Mouse (Mus musculus): ENCODE measurements around the gene Sinhcaf. TPM values are rescaled to one million over a fixed set of nuclear protein-coding genes. Genes with fewer than 3 reads are reported as not detected.
"Not testable (repeated sequence)": the region's sequence is repeated elsewhere in the genome, so short reads cannot be mapped to it uniquely, and the experiment has no call there.

Sinhcaf gene
- polyA plus RNA-seq, 1 experiment from 2014 or later: 187 TPM

DNA sequence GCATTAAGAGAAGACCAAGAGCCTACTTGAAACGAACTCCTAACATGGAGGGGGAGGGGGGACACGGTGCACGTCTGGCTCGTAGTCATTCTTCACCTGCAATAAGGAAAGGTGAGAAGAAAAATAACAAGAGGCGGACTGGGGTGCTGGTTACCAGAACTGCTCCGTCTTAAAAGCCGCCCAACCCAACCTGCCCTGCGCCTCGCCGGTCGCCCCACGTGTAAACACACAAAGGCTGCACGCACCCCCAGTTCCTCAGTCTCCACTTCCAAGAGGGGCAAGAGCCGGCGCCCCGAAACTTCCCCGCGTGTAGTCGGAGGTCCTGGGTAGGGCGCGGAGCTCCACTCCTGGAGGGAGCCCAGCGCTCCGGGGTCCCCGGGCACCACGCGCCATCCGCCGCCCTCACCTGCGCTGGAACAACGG is 1.9 kb downstream of the Sinhcaf start:
- ATAC-seq: no peak; the same call in 1 of the 2 replicates
- Histone ChIP-seq H3K27ac (peak overlapping the region; percentile 93), H3K9ac (peak overlapping the region; percentile 98), H3K4me1 (peaks cover 30% of the 10 kb centered on the region), H3K36me3 (ENCODE audit: poor library complexity, severe bottlenecking) (0 out of 2 replicates have a peak, but pooled peaks cover 6% of the 10 kb centered on the region), H3K27me3 (no peaks in the 10 kb centered on the region), H3K4me3 (peak overlapping the region; percentile 93), H3K9me3 (replicated peaks) (no peaks in the 10 kb centered on the region), H3K4me2 (peak overlapping the region; percentile 72)
- WGBS: under 1% methylated on average over 30 of the region's 30 CpGs

DNA sequence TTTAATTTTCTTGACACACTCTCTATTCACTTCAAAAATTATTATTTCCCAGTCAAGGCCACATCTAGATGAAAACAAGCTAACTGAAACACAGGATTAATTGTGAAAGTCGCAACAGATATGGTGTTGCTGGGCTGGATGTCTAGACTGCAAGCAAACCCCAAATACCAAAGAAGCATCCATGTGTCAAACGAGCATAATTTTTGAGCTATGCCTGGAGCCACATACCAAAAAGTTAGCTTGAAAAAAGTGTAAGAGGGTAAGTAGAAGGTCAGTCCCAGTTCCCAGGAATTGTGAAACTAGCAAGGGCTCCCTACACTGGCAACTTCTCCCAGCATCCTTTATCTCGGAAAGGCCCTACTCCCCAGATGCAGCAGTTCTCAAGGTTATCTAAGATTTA is 2.6 kb downstream of the Sinhcaf start:
- Histone ChIP-seq H3K36me3 (ENCODE audit: poor library complexity, severe bottlenecking) (0 out of 2 replicates have a peak, but pooled peaks cover 6% of the 10 kb centered on the region), H3K9me3 (replicated peaks) (no peaks in the 10 kb centered on the region), H3K4me1 (peaks cover 30% of the 10 kb centered on the region), H3K9ac (peak overlapping the region; percentile 98), H3K27ac (no peak overlapping the region), H3K4me2 (peak overlapping the region; percentile 72), H3K4me3 (peak overlapping the region; percentile 93), H3K27me3 (no peaks in the 10 kb centered on the region)
- WGBS: 11% methylated on average over 3 of the region's 3 CpGs
- no peak for ATAC-seq

DNA sequence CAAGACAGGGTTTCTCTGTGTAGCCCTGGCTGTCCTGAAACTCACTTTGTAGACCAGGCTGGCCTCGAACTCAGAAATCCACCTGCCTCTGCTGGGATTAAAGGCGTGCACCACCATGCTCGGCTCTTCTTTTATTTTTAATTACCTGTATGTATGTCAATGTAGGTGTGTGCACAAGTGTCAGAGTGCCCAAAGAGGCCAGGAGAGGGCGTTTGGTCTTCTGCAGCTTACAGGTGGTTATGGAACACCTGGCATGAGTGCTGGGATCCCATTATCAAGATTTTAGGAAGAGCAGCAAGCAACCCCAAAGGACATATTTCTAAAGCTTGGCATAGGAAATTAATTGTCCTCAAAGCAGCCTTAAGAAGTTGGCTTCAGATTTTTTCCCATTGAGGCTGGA is 3.9 kb downstream of the Sinhcaf start:
- Histone ChIP-seq H3K4me1 (peaks cover 33% of the 10 kb centered on the region), H3K36me3 (ENCODE audit: poor library complexity, severe bottlenecking) (peaks cover 6% of the 10 kb centered on the region; the same call in 1 of the 2 replicates), H3K4me2 (peak overlapping the region; percentile 72; the same call in 1 of the 2 replicates), H3K9ac (no peak overlapping the region), H3K27ac (no peak overlapping the region), H3K4me3 (no peak overlapping the region), H3K9me3 (replicated peaks) (no peaks in the 10 kb centered on the region), H3K27me3 (no peaks in the 10 kb centered on the region)
- WGBS: 75% methylated on average over 4 of the region's 4 CpGs
- no peak for ATAC-seq

DNA sequence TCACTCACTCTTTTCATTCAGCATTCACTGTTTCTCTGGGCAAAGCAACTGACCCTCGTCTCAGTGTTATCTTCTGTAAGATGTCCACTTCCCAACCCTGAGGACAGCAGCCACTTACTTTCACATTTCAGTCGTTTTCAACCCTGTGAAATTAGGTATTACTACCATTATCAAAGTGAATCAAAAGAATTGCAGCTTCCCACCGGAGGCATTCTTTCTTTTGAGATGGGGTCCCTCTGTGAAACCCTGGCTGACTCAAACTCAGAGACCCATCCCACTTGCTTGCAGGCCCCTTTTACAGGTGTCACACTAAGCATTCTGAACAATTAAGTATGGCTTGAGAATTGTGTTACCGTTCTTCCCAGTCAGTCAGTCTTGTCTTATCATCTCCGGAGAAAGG is 4.4 kb downstream of the Sinhcaf start:
- Histone ChIP-seq H3K27ac (no peak overlapping the region), H3K4me3 (no peak overlapping the region), H3K27me3 (no peaks in the 10 kb centered on the region), H3K9me3 (replicated peaks) (no peaks in the 10 kb centered on the region), H3K9ac (no peak overlapping the region), H3K4me2 (peak overlapping the region; percentile 37), H3K36me3 (ENCODE audit: poor library complexity, severe bottlenecking) (peaks cover 6% of the 10 kb centered on the region; the same call in 1 of the 2 replicates), H3K4me1 (peaks cover 31% of the 10 kb centered on the region)
- no peak for ATAC-seq
- 47% methylated on average over 5 of the region's 5 CpGs for WGBS

DNA sequence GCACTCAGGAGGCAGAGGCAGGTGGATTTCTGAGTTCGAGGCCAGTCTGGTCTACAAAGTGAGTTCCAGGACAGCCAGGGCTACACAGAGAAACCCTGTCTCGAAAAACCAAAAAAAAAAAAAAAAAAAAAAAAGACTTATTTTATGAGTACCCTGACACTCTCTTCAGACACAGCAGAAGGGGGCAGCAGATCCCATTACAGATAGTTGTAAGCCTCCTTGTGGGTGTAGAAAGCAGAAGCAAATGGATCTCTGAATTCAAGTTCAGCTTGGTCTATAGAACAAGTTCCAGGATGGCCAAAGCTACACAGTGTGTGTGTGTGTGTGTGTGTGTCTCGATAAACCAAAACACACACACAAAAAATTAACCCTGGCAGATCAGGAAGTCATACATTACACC is 5.9 kb downstream of the Sinhcaf start:
- not testable (repeated sequence) for H3K27me3 ChIP-seq; H3K9ac ChIP-seq; ATAC-seq; H3K4me2 ChIP-seq; H3K27ac ChIP-seq; H3K9me3 ChIP-seq (replicated peaks); H3K4me3 ChIP-seq; H3K36me3 ChIP-seq (ENCODE audit: poor library complexity, severe bottlenecking)
- 91% methylated on average over 2 of the region's 3 CpGs for WGBS
- peaks cover 33% of the 10 kb centered on the region for H3K4me1 ChIP-seq

DNA sequence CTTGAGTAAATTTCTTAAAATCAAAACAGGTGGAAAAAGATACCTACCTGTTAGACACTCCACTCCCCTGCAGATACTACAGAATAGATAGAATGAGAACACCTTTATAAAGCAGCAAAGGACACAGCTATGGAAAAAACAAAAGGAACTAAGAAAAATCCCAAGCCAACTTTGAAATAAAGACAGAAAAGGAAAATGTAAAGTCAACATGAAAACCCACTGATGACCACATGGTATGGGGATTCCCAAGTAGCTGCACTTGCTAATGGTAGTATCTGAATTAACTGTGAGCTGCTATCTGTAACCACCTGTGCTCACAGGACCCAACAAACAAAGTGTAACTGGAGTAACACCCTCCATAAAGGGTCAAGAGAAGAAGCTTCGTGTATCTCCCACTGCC is 8.6 kb downstream of the Sinhcaf start:
- Histone ChIP-seq H3K9me3 (replicated peaks) (no peaks in the 10 kb centered on the region), H3K9ac (no peak overlapping the region), H3K27me3 (no peaks in the 10 kb centered on the region), H3K4me1 (peaks cover 26% of the 10 kb centered on the region), H3K4me2 (no peak overlapping the region), H3K27ac (no peak overlapping the region), H3K36me3 (ENCODE audit: poor library complexity, severe bottlenecking) (peaks cover 8% of the 10 kb centered on the region), H3K4me3 (no peak overlapping the region)
- 74% methylated on average over 1 of the region's 1 CpGs for WGBS
- no peak for ATAC-seq

DNA sequence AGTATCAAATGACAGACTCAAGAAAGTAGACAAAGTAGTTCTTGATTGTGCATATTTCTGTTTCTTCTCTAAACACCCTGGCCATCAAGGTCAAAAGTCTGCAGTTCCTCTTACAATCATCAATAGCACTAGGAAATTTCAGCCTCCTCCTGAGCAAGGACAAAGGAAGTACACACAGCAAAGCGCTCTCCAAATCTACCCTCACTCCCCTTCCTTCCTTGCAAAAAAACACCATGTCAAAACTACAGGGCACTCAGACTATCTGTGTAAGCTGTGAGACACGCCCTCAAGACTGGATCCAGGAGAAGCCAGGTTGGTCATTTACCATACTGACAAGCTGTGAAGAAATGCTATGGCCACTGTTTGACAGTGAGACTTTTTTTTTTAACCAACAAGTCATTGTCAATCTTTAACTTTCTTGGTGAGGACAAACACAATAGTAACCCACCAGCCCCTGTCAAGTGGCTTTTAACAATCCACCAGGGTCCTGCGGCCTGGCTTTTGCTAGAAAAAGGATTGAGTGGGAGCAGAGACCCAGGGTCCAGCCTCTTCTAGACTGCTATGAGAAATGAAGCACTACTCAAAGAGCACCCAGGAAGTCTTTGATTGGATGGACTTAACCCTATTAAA is 11.2 kb downstream of the Sinhcaf start:
- Histone ChIP-seq H3K27me3 (no peaks in the 10 kb centered on the region), H3K9ac (no peak overlapping the region), H3K4me1 (peaks cover 13% of the 10 kb centered on the region), H3K27ac (no peak overlapping the region), H3K9me3 (replicated peaks) (no peaks in the 10 kb centered on the region), H3K4me3 (no peak overlapping the region), H3K36me3 (ENCODE audit: poor library complexity, severe bottlenecking) (peaks cover 34% of the 10 kb centered on the region), H3K4me2 (no peak overlapping the region)
- 64% methylated on average over 3 of the region's 3 CpGs for WGBS
- no peak for ATAC-seq

DNA sequence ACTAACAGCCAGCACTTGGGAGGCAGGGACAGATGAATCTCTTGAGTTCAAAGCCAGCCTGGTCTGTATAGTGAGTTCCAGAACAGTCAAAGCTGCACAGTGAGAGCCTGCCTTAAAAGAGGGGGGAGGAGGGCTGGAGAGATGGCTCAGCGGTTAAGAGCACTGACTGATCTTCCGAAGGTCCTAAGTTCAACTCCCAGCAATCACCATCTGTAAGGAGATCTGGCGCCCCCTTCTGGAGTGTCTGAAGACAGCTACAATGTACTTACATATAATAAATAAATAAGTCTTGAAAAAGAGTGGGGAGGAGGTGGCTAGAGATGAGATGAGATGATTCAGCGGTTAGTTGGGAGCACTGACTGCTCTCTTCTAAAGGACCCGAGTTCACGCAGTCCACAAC is 15.0 kb downstream of the Sinhcaf start:
- WGBS: 90% methylated on average over 6 of the region's 6 CpGs
- no peaks in the 10 kb centered on the region for H3K27me3 ChIP-seq
- no peak overlapping the region for H3K9ac ChIP-seq
- H3K36me3 ChIP-seq (ENCODE audit: poor library complexity, severe bottlenecking): peaks cover 63% of the 10 kb centered on the region
- H3K4me3 ChIP-seq: no peak overlapping the region
- ATAC-seq: no peak
- H3K4me1 ChIP-seq: peaks cover 10% of the 10 kb centered on the region
- no peak overlapping the region for H3K4me2 ChIP-seq
- no peaks in the 10 kb centered on the region for H3K9me3 ChIP-seq (replicated peaks)
- H3K27ac ChIP-seq: no peak overlapping the region

DNA sequence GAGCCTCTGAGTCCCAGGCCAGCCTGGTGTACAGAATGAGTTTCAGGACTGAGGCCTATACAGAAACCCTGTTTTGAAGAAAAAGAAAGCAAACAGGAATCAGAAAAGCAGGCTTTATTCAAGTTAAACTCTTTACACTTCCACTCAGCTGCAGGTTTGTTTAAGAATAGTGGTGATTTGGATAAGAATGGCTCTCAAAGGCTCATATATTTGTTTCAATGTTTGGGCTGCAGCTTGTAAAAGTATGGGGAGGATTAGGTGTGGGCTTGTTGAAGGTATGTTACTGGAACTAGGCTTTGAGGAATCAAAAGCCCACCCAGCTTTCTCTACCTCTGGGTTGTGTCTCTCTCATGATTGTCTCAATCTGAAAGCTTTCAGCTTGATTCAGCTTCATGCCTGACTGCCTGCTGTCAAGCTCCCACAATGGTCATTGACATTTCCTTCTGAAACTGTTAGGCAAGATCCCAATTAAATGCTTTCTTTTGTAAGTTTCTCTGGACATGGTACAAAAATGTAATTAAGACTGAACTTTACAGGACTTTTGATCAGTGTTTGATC is 27.3 kb downstream of the Sinhcaf start:
- peaks cover 35% of the 10 kb centered on the region for H3K36me3 ChIP-seq (ENCODE audit: poor library complexity, severe bottlenecking)
- H3K4me1 ChIP-seq: peaks cover 15% of the 10 kb centered on the region
- H3K27me3 ChIP-seq: no peaks in the 10 kb centered on the region
- H3K9ac ChIP-seq: no peak overlapping the region
- H3K9me3 ChIP-seq (replicated peaks): no peaks in the 10 kb centered on the region
- no peak overlapping the region for H3K4me3 ChIP-seq
- peak; percentile 65; the same call in 1 of the 2 replicates for ATAC-seq
- no peak overlapping the region for H3K4me2 ChIP-seq
- H3K27ac ChIP-seq: 0 out of 2 replicates have a peak overlapping the region, but pooled peaks have one; percentile 19

DNA sequence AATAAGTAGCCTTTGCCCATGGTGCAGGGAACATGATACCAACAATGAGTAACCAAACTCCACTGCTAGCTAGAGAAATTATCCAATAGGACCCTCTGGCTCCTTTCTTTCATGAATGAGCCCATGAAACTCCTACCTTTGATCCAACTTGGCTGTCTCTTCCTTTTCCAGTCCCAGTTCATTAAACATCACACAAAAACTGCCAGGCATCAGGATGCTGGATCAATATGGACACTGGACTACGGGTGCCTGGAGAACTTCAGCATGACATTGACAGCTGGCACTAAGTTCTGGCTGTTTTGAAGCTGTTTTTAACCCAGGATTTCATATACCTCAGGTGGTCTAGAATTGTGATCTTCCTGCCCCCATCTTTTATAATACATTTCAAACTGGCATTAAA is 28.6 kb downstream of the Sinhcaf start:
- Histone ChIP-seq H3K9ac (no peak overlapping the region), H3K9me3 (replicated peaks) (no peaks in the 10 kb centered on the region), H3K27ac (no peak overlapping the region), H3K4me2 (no peak overlapping the region), H3K27me3 (no peaks in the 10 kb centered on the region), H3K36me3 (ENCODE audit: poor library complexity, severe bottlenecking) (peaks cover 24% of the 10 kb centered on the region), H3K4me3 (no peak overlapping the region), H3K4me1 (peaks cover 15% of the 10 kb centered on the region)
- 67% methylated on average over 1 of the region's 1 CpGs for WGBS
- no peak for ATAC-seq

DNA sequence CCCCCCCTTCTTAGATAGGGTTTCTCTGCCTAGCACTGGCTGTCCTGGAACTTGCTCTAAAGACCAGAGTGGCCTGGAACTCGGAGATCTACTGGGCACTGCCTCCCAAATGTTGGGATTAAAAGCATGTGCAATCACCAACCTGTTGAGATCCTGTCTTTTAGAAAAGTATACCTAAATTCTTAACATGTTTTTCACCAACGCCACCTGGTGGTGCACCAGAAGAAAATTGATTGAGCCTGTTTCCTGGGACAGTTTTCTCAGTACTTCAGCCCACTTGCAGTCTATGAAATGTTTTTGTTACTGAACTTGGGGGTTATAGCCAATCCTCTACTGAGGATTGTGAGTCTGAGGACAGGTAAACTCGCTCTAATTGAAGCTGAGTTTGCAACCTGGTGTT is 29.4 kb downstream of the Sinhcaf start:
- no peak overlapping the region for H3K27ac ChIP-seq
- H3K36me3 ChIP-seq (ENCODE audit: poor library complexity, severe bottlenecking): peaks cover 24% of the 10 kb centered on the region
- H3K9ac ChIP-seq: no peak overlapping the region
- H3K4me3 ChIP-seq: no peak overlapping the region
- 44% methylated on average over 3 of the region's 3 CpGs for WGBS
- no peaks in the 10 kb centered on the region for H3K9me3 ChIP-seq (replicated peaks)
- H3K4me2 ChIP-seq: no peak overlapping the region
- peaks cover 15% of the 10 kb centered on the region for H3K4me1 ChIP-seq
- no peaks in the 10 kb centered on the region for H3K27me3 ChIP-seq
- no peak for ATAC-seq

DNA sequence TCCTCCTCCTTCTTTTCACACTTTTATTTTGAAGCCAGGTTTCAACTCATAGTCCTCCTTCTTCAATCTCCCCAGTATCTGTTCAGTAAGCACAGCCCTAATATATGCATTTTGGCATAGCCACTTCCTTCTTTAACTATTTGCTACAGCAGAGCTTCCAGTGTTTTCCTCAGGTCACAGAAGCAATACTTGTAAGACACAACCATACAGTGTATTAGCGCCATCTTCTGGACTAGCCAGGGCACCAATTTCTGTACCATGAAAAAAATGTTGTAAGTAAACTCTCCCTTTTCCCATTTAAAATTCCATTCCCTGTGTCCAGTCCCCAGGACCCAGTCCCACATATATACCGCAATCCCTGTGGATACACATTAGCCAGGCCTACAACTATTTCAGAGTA is 32.3 kb downstream of the Sinhcaf start:
- Histone ChIP-seq H3K4me2 (no peak overlapping the region), H3K27ac (no peak overlapping the region), H3K9ac (no peak overlapping the region), H3K36me3 (ENCODE audit: poor library complexity, severe bottlenecking) (peaks cover 6% of the 10 kb centered on the region; the same call in 1 of the 2 replicates), H3K4me1 (peaks cover 4% of the 10 kb centered on the region), H3K27me3 (no peaks in the 10 kb centered on the region), H3K4me3 (no peak overlapping the region), H3K9me3 (replicated peaks) (no peaks in the 10 kb centered on the region)
- 11% methylated on average over 2 of the region's 2 CpGs for WGBS
- peak; percentile 78 for ATAC-seq

DNA sequence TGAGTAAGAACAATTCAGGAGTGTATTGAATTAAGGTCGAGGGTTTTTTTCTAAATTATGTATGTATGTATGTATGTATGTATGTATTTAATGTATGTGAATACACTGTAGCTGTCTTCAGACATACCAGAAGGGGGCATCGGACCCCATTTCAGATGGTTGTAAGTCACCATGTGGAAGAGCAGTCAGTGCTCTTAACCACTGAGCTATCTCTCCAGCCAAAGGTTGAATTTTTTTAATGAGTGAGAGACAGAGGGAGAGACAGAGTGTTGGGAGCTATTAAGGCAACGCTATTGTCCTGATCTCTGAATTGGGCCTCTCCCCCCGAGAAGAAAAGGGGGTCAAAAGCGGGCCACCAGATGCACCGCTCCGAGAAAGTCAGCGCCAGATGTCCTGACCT is 34.4 kb downstream of the Sinhcaf start:
- not testable (repeated sequence) for H3K36me3 ChIP-seq (ENCODE audit: poor library complexity, severe bottlenecking); H3K9ac ChIP-seq; H3K27ac ChIP-seq; H3K9me3 ChIP-seq (replicated peaks); ATAC-seq; H3K4me1 ChIP-seq; H3K27me3 ChIP-seq; H3K4me2 ChIP-seq; H3K4me3 ChIP-seq
- 80% methylated on average over 8 of the region's 8 CpGs for WGBS
